Mouse (Mus musculus) liver, postnatal 0 days (tissue): ENCODE measurements at regions not wholly inside any gene's neighbourhood (a gene's known extent, or its start where the extent isn't known, plus 50 kb on each side); places are given as distances from the start of the nearest gene placed in this dataset. TPM values are rescaled to one million over a fixed set of nuclear protein-coding genes. Genes with fewer than 3 reads are reported as not detected.
"Not testable (repeated sequence)": the region's sequence is repeated elsewhere in the genome, so short reads cannot be mapped to it uniquely, and the experiment has no call there.

Source experiments
- ATAC-seq: fragments of 200-750 bp; cut with Nextera tagmentation; 2 replicates; pipeline ENCODE4 v1.8.0; 2017; ENCODE audit warnings: mild to moderate bottlenecking, moderate library complexity
- DNase-seq: peaks from one replicate; pipeline ENCODE4 v3.0.0-alpha.2; 2016
- H3K27ac ChIP-seq: fragments of 300-500 bp; sonication (generic); 2 replicates; pipeline ENCODE4 v1.5.1; 2014; ENCODE audit warnings: antibody characterized with exemption, moderate library complexity, mild to moderate bottlenecking, low read depth
- H3K27me3 ChIP-seq: fragments of 300-500 bp; sonication (generic); 2 replicates; pipeline ENCODE4 v1.6.1; 2014; ENCODE audit warnings: low read length, control low read depth, mixed read lengths; ENCODE audit not compliant: insufficient read depth
- H3K36me3 ChIP-seq: fragments of 300-500 bp; sonication (generic); replicated peaks from 2 replicates; pipeline ENCODE4 v1.6.1; 2014; ENCODE audit warnings: mild to moderate bottlenecking, control low read depth, low read length, moderate library complexity, mixed read lengths; ENCODE audit not compliant: insufficient read depth
- H3K4me1 ChIP-seq: fragments of 300-500 bp; sonication (generic); 2 replicates; pipeline ENCODE4 v1.6.1; 2014; ENCODE audit warnings: antibody characterized with exemption, mild to moderate bottlenecking, control low read depth; ENCODE audit not compliant: insufficient read depth
- H3K4me2 ChIP-seq: fragments of 300-500 bp; sonication (generic); 2 replicates; pipeline ENCODE4 v1.6.1; 2014; ENCODE audit warnings: low read depth, mild to moderate bottlenecking, low read length, moderate library complexity, mixed read lengths
- H3K4me3 ChIP-seq: fragments of 300-500 bp; sonication (generic); 2 replicates; pipeline ENCODE4 v1.5.1; 2014; ENCODE audit warnings: low read depth, low read length
- H3K9ac ChIP-seq: fragments of 300-500 bp; sonication (generic); replicated peaks from 2 replicates; pipeline ENCODE4 v1.6.1; 2014; ENCODE audit warnings: mild to moderate bottlenecking, moderate library complexity
- H3K9me3 ChIP-seq: fragments of 300-500 bp; sonication (generic); 2 replicates; pipeline ENCODE4 v1.6.1; 2016; ENCODE audit warnings: mild to moderate bottlenecking, control low read depth, low read length, mixed read lengths
- CTCF ChIP-seq: sonication (generic); IDR thresholded peaks from 2 replicates; pipeline ENCODE4 v1.5.1; 2016; ENCODE audit warnings: antibody characterized with exemption, low read depth
- EP300 ChIP-seq: IDR thresholded peaks from 2 replicates; pipeline ENCODE4 v1.6.1; 2016; ENCODE audit warnings: antibody characterized with exemption, low read depth, mild to moderate bottlenecking
- WGBS: fragments of 180-500 bp; shearing (Covaris S2); extraction: QIAGEN DNeasy Blood & Tissue Kit; methylation state at CpG from one replicate; pipeline ENCODE4 v1.1.7; 2014; ENCODE audit not compliant: insufficient replicate concordance; 5-methylcytosine and 5-hydroxymethylcytosine counted together
- microRNA counts: library from miRNA; unstranded; fragments of <30 nt; microRNA quantifications from one replicate; lab custom pipeline; 2015
- microRNA-seq: library from miRNA; unstranded; fragments of <30 nt; microRNA quantifications from one replicate; pipeline ENCODE4, GENCODE M21; 2016

- no peaks in the 10 kb centered on the region for H3K4me1 ChIP-seq
- TF ChIP-seq CTCF (no peak), EP300 (no peak)
- no peaks in the 10 kb centered on the region for H3K36me3 ChIP-seq
- no peaks in the 10 kb centered on the region for H3K9me3 ChIP-seq
- H3K4me3 ChIP-seq, result no peak overlapping the region
- no peak overlapping the region for H3K9ac ChIP-seq
- ATAC-seq (no peak), DNase-seq (no peak)
- 60% methylated on average over 12 of the region's 12 CpGs for WGBS
- H3K27me3 ChIP-seq, result no peaks in the 10 kb centered on the region
- H3K27ac ChIP-seq, result no peak overlapping the region
- H3K4me2 ChIP-seq, result no peak overlapping the region
These were observed 61.8 kb upstream of the Gadl1 start for GRCm38 (mm10) chr9:115847289-115848074.

GRCm38 (mm10) chr9:115853210-115853842 lies 55.9 kb upstream of the Gadl1 start:
- H3K4me1 ChIP-seq, H3K9me3 ChIP-seq, H3K36me3 ChIP-seq, H3K27ac ChIP-seq, ATAC-seq, H3K4me2 ChIP-seq, H3K9ac ChIP-seq, DNase-seq, H3K4me3 ChIP-seq, H3K27me3 ChIP-seq: not testable (repeated sequence)
- 63% methylated on average over 5 of the region's 5 CpGs for WGBS

- Histone ChIP-seq H3K27ac (no peak overlapping the region), H3K36me3 (no peaks in the 10 kb centered on the region), H3K4me3 (no peak overlapping the region), H3K9ac (no peak overlapping the region), H3K27me3 (no peaks in the 10 kb centered on the region), H3K9me3 (no peaks in the 10 kb centered on the region), H3K4me1 (no peaks in the 10 kb centered on the region), H3K4me2 (no peak overlapping the region)
- no peak for DNase-seq
- no peak for ATAC-seq
- 76% methylated on average over 7 of the region's 7 CpGs for WGBS
- no peak for TF ChIP-seq CTCF
- no peak for TF ChIP-seq EP300
These were observed 52.0 kb upstream of the Gadl1 start for GRCm38 (mm10) chr9:115857301-115857700.

GRCm38 (mm10) chr9:115858848-115859247 lies 50.4 kb upstream of the Gadl1 start:
- no peak for TF ChIP-seq EP300
- TF ChIP-seq CTCF, result peak; percentile 56
- 53% methylated on average over 3 of the region's 3 CpGs for WGBS
- H3K9me3 ChIP-seq, result no peaks in the 10 kb centered on the region
- no peak for ATAC-seq
- peak; percentile 23 for DNase-seq
- no peaks in the 10 kb centered on the region for H3K36me3 ChIP-seq
- no peak overlapping the region for H3K27ac ChIP-seq
- no peaks in the 10 kb centered on the region for H3K4me1 ChIP-seq
- no peak overlapping the region for H3K4me2 ChIP-seq
- H3K9ac ChIP-seq, result no peak overlapping the region
- no peak overlapping the region for H3K4me3 ChIP-seq
- H3K27me3 ChIP-seq, result no peaks in the 10 kb centered on the region

MicroRNAs encoded in the stretch of these regions (microRNA counts, 519-probe panel; counts per million panel counts)
- microRNA mmu-miR-467h+mmu-miR-669d+mmu-miR-669l (lab: Ali Mortazavi, UCI), result not detected

Small RNAs in the stretch of these regions (microRNA-seq; reads per million reads assigned to microRNA genes)
- gene Gm22243 (not detected), gene Gm25510 (not detected), gene Gm26303 (not detected), gene Mir467h (not detected)
